Mouse (Mus musculus) intestine, embryonic 16.5 days (tissue): ENCODE results near the gene Nxf1. TPM values are rescaled to one million over a fixed set of nuclear protein-coding genes. Genes with fewer than 3 reads are reported as not detected.

Experiments used
- ATAC-seq: fragments of 200-750 bp; cut with Nextera tagmentation; 2 replicates; pipeline ENCODE4 v1.8.0; 2017; ENCODE audit warnings: moderate TSS enrichment, moderate library complexity
- H3K27ac ChIP-seq: fragments of 300-500 bp; sonication (generic); 2 replicates; pipeline ENCODE4 v1.5.1; 2014; ENCODE audit warnings: mild to moderate bottlenecking, low read length
- H3K27me3 ChIP-seq: fragments of 300-500 bp; sonication (generic); replicated peaks from 2 replicates; pipeline ENCODE4 v1.6.1; 2014; ENCODE audit warnings: low read length, control low read depth, mixed read lengths; ENCODE audit not compliant: control insufficient read depth, insufficient read depth
- H3K36me3 ChIP-seq: fragments of 300-500 bp; sonication (generic); 2 replicates; pipeline ENCODE4 v1.6.1; 2014; ENCODE audit warnings: low read length, control low read depth; ENCODE audit not compliant: control insufficient read depth, insufficient read depth
- H3K4me1 ChIP-seq: fragments of 300-500 bp; sonication (generic); 2 replicates; pipeline ENCODE4 v1.6.1; 2014; ENCODE audit warnings: low read length, control low read depth, mixed read lengths; ENCODE audit not compliant: control insufficient read depth, insufficient read depth
- H3K4me2 ChIP-seq: fragments of 300-500 bp; sonication (generic); 2 replicates; pipeline ENCODE4 v1.6.1; 2014; ENCODE audit warnings: low read depth, low read length, control low read depth
- H3K4me3 ChIP-seq: fragments of 300-500 bp; sonication (generic); 2 replicates; pipeline ENCODE4 v1.5.1; 2014; ENCODE audit warnings: mild to moderate bottlenecking, low read length
- H3K9ac ChIP-seq: fragments of 300-500 bp; sonication (generic); 2 replicates; pipeline ENCODE4 v1.6.1; 2014; ENCODE audit warnings: low read depth, low read length
- H3K9me3 ChIP-seq: fragments of 300-500 bp; sonication (generic); 2 replicates; pipeline ENCODE4 v1.6.1; 2016; ENCODE audit warnings: low read length, control low read depth; ENCODE audit not compliant: control insufficient read depth
- WGBS: fragments of 180-500 bp; shearing (Covaris S2); extraction: QIAGEN DNeasy Blood & Tissue Kit; methylation state at CpG from one replicate; pipeline ENCODE4 v1.1.7; 2014; 5-methylcytosine and 5-hydroxymethylcytosine counted together
- polyA plus RNA-seq: library from polyadenylated mRNA; unstranded; fragments of >200 nt; fragmentation: Nextera tagmentation; extraction: Ambion mirVana; gene quantifications from 2 replicates; pipeline ENCODE4 v1.2.1, GENCODE M21; 2015

The Nxf1 gene
- polyA plus RNA-seq, 1 experiment from 2014 or later = 137 TPM

DNA sequence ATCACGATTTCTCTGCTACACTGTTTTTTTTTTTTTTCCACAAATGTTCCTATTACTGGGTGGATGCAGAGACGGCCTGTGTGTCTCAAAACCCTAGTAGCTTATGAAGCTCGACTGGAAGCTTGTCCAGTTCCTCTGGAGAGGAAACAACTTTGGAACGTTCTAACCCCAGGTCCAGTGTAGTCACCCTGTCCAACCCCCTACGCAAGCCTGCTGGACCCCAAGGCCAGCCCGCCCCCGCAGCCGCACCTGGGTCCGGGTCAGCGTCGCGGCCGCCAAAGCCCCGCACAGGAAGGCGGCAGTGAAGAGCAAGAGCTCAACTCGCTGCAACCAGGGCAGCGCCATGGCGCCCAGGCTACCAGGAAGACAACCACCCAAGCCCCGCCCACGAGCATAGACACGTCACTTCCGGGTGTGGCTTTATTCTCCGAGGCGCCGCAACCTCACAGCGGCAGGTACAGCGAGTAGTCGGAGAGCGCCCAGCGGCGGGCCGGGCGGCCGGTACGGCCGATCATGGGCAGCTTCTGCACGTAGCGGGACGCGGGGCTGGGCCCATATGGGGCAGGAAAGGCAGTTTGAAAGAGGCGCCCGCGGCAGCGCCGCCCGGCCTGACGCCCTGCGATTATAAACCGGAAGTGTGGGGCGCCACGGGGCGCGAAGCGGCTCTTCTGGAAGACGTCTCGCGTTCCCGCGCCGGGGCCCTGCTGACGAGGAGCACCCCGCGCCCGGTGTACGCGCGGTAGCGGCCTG is 17.4 kb downstream of the Nxf1 start, which contains the start of gene Tmem179b:
TSS of gene Tmem179b (minus strand) at position 382 of the 750 bp plus-strand sequence.
- H3K9ac ChIP-seq = peak within 1 kb of the TSS; percentile 97
- H3K4me1 ChIP-seq = peaks cover 21% of the 10 kb centered on the region
- no peaks in the 10 kb centered on the region for H3K9me3 ChIP-seq
- H3K27ac ChIP-seq = peak within 1 kb of the TSS; percentile 100
- WGBS = under 1% methylated on average over 68 of the region's 68 CpGs
- no peaks in the 10 kb centered on the region for H3K27me3 ChIP-seq
- peak; percentile 93 for ATAC-seq
- peak within 1 kb of the TSS; percentile 89 for H3K4me3 ChIP-seq
- H3K36me3 ChIP-seq = 0 out of 2 replicates have a peak, but pooled peaks cover 5% of the 10 kb centered on the region
- peak within 1 kb of the TSS; percentile 95 for H3K4me2 ChIP-seq

DNA sequence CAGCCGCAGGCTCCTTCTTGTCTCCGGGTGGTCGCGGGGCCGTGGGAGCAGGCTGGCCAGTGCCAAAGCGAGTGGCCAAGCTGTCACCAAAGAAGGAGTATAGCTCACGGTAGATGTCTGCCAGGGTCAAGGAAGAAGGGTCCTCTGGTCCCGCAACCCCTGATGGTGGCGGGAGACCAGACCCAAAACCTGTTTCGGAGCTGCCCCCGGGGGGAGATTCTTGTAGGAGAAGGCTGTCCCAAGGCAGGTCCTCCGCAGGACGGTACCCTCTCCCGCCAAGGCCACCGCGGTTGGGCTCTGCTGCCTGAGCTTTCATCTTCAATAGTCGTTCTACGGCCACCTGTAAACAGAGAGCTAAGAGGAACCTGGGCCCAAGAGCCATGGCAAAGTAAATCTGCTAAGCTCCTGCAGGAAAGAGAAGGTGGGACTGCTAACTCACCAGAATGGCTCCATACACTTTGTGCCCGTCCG is 18.1 kb downstream of the Nxf1 start:
- Histone ChIP-seq H3K27me3 (no peaks in the 10 kb centered on the region), H3K9me3 (no peaks in the 10 kb centered on the region), H3K4me2 (peak overlapping the region; percentile 95), H3K4me1 (peaks cover 21% of the 10 kb centered on the region), H3K9ac (peak overlapping the region; percentile 97), H3K4me3 (peak overlapping the region; percentile 89), H3K36me3 (0 out of 2 replicates have a peak, but pooled peaks cover 3% of the 10 kb centered on the region), H3K27ac (peak overlapping the region; percentile 100)
- WGBS = 4% methylated on average over 20 of the region's 20 CpGs
- ATAC-seq = peak; percentile 21

- peak; percentile 99 for ATAC-seq
- under 1% methylated on average over 32 of the region's 32 CpGs for WGBS
- H3K4me3 ChIP-seq = peak within 1 kb of the TSS; percentile 77
- no peaks in the 10 kb centered on the region for H3K27me3 ChIP-seq
- H3K9ac ChIP-seq = peak within 1 kb of the TSS; percentile 80
- H3K9me3 ChIP-seq = no peaks in the 10 kb centered on the region
- peak within 1 kb of the TSS; percentile 66 for H3K4me2 ChIP-seq
- peaks cover 3% of the 10 kb centered on the region; the same call in 1 of the 2 replicates for H3K4me1 ChIP-seq
- H3K27ac ChIP-seq = peak within 1 kb of the TSS; percentile 87
- peaks cover 11% of the 10 kb centered on the region; the same call in 1 of the 2 replicates for H3K36me3 ChIP-seq
These were observed 29.3 kb downstream of the Nxf1 start, which contains the start of gene Taf6l for GRCm38 (mm10) chr19:8786008-8786781. Taf6l (minus strand) TSS chr19:8786417.

- H3K4me3 ChIP-seq = no peak overlapping the region
- H3K36me3 ChIP-seq = peaks cover 9% of the 10 kb centered on the region
- H3K27ac ChIP-seq = no peak overlapping the region
- peaks cover 3% of the 10 kb centered on the region; the same call in 1 of the 2 replicates for H3K4me1 ChIP-seq
- H3K9me3 ChIP-seq = no peaks in the 10 kb centered on the region
- no peak for ATAC-seq
- no peaks in the 10 kb centered on the region for H3K27me3 ChIP-seq
- H3K4me2 ChIP-seq = no peak overlapping the region
- WGBS = 23% methylated on average over 3 of the region's 3 CpGs
- H3K9ac ChIP-seq = no peak overlapping the region
These were observed 31.6 kb downstream of the Nxf1 start for GRCm38 (mm10) chr19:8788521-8788920.

DNA sequence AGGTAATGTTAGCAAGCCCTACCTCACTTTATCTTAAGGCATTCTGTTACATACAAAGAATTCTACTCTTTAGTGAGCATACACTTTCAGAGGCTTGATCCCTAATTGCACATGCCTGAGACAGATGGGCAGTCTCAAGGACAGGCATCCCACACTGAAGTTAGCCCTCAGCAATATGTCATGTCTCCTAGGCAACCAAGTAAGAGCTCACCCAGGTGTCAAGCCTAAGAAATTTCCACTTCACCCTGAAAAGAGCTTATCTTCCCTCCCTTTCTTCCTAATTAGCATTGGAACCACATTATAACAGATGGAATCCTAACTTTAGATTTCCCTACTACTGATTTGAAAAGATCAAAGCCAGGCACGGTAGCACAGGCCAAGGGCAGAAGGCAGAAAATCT is 32.3 kb downstream of the Nxf1 start:
- Histone ChIP-seq H3K9me3 (no peaks in the 10 kb centered on the region), H3K27ac (no peak overlapping the region), H3K9ac (no peak overlapping the region), H3K4me1 (peaks cover 3% of the 10 kb centered on the region; the same call in 1 of the 2 replicates), H3K27me3 (no peaks in the 10 kb centered on the region), H3K4me3 (no peak overlapping the region), H3K4me2 (no peak overlapping the region), H3K36me3 (peaks cover 15% of the 10 kb centered on the region)
- ATAC-seq = no peak
- WGBS = 69% methylated on average over 1 of the region's 1 CpGs

- H3K9ac ChIP-seq = no peak overlapping the region
- H3K27ac ChIP-seq = no peak overlapping the region
- ATAC-seq = no peak
- H3K27me3 ChIP-seq = no peaks in the 10 kb centered on the region
- no peak overlapping the region for H3K4me2 ChIP-seq
- H3K9me3 ChIP-seq = no peaks in the 10 kb centered on the region
- 82% methylated on average over 7 of the region's 7 CpGs for WGBS
- H3K36me3 ChIP-seq = peaks cover 15% of the 10 kb centered on the region
- peaks cover 3% of the 10 kb centered on the region; the same call in 1 of the 2 replicates for H3K4me1 ChIP-seq
- H3K4me3 ChIP-seq = no peak overlapping the region
These were observed 33.3 kb downstream of the Nxf1 start for GRCm38 (mm10) chr19:8790171-8790570.

DNA sequence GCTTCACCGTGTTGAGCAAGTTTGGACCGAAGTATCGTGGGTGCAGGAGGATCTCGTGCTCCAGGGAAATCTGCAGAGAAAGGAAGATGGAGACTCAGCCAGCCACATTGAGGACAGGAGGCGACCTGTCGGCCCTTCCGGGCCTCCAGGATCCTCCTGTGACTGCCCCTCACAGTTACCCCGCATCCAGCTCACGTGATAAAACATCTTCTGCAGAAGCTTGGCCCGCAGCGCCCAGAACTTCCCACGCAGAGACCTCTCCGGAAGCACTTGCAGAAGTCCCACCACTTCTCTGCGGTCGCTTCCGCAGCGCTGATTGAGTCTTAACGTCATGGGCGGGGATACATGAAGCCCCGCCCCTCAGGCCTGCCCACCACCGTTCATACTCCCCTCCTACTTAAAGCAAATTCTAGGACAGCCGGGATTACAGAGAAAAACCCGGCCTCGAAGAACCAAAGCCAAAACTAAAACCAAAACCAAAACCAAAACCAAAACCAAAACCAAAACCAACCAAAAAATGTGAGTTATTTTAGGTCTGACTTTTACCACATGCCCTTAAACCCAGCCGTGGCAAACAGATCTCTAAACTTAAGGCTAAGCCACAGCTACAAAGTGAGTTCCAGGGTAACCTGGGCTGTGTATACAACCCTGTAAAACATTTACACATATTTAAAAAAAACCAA is 41.5 kb downstream of the Nxf1 start, which contains the start of gene Polr2g:
TSS of gene Polr2g (minus strand) at position 314 of the 683 bp plus-strand sequence.
- Histone ChIP-seq H3K27ac (peak within 1 kb of the TSS; percentile 58; the same call in 1 of the 2 replicates), H3K4me3 (peak within 1 kb of the TSS; percentile 72), H3K9ac (peak within 1 kb of the TSS; percentile 74), H3K4me1 (peaks cover 14% of the 10 kb centered on the region), H3K4me2 (peak within 1 kb of the TSS; percentile 72), H3K27me3 (no peaks in the 10 kb centered on the region), H3K9me3 (no peaks in the 10 kb centered on the region), H3K36me3 (peaks cover 7% of the 10 kb centered on the region)
- 1% methylated on average over 25 of the region's 25 CpGs for WGBS
- ATAC-seq = peak; percentile 79

- peak overlapping the region; percentile 72; the same call in 1 of the 2 replicates for H3K4me2 ChIP-seq
- no peak for ATAC-seq
- H3K4me1 ChIP-seq = peaks cover 14% of the 10 kb centered on the region
- H3K4me3 ChIP-seq = peak overlapping the region; percentile 72; the same call in 1 of the 2 replicates
- H3K27me3 ChIP-seq = no peaks in the 10 kb centered on the region
- H3K9ac ChIP-seq = no peak overlapping the region; the same call in 1 of the 2 replicates
- peaks cover 2% of the 10 kb centered on the region; the same call in 1 of the 2 replicates for H3K36me3 ChIP-seq
- H3K27ac ChIP-seq = no peak overlapping the region
- H3K9me3 ChIP-seq = no peaks in the 10 kb centered on the region
These were observed 42.1 kb downstream of the Nxf1 start for GRCm38 (mm10) chr19:8798947-8799315.
